Mouse (Mus musculus) testis, adult 10 weeks (tissue): ENCODE data around the gene 4930470P17Rik. TPM values are rescaled to one million over a fixed set of nuclear protein-coding genes. Genes with fewer than 3 reads are reported as not detected.

Experiments used
- polyA plus RNA-seq: library from polyadenylated mRNA; stranded (reverse); fragments of 350-450 nt; fragmentation: Illumina TruSeq; extraction: RNeasy Lipid Tissue Mini Kit (QIAGEN cat#74804); gene quantifications from one replicate; pipeline ENCODE4 v1.2.3, GENCODE M21; 2014; ENCODE audit warnings: low read depth, low replicate concordance

Gene 4930470P17Rik
- 5.5 TPM for polyA plus RNA-seq

DNA sequence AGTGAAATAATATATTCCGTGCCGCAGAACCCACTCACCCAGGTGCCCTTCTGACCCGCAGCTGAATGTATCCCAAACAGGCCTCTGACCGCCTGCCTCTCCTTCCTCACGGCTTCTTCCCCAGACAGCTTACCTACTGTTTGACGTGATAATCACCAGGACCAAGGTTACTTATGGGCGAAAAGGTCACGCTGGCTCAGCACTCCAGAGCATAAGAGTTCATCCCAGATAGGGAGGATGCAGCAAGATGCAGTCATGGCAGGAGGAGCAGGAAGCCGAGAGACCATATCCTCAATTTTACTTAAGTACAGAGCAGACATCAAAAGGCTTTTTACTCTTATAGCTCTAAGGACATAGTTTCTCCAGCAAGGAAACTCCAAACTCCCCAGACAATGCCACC is at the start of gene 4930470P17Rik:
Gene 4930470P17Rik (minus strand): TSS at position 101 of the 400 bp plus-strand sequence.

Other genes with a start within 250 kb of the 4930470P17Rik start
- gene Bcas1, start 174.2 kb downstream of the 4930470P17Rik start, polyA plus RNA-seq, result 14.1 TPM
- gene Pfdn4, start 105.6 kb downstream of the 4930470P17Rik start, polyA plus RNA-seq, result 36.5 TPM
- gene Cyp24a1, start 104.9 kb downstream of the 4930470P17Rik start, polyA plus RNA-seq, result 0.35 TPM
- gene Dok5, start 129.8 kb upstream of the 4930470P17Rik start, polyA plus RNA-seq, result 0.15 TPM